Mouse (Mus musculus) embryonic facial prominence, embryonic 11.5 days (tissue): ENCODE measurements at regions not wholly inside any gene's neighbourhood (a gene's known extent, or its start where the extent isn't known, plus 50 kb on each side); places are given as distances from the start of the nearest gene placed in this dataset.

ENCODE experiments used
- ATAC-seq: fragments of 200-750 bp; cut with Nextera tagmentation; replicated peaks from 2 replicates; pipeline ENCODE4 v1.8.0; 2017; ENCODE audit warnings: low read depth; ENCODE audit not compliant: insufficient number of reproducible peaks, low FRiP score, low TSS enrichment
- DNase-seq: peaks from one replicate; pipeline ENCODE4 v3.0.0-alpha.2; 2015; ENCODE audit warnings: low spot score
- H3K27ac ChIP-seq: fragments of 300-500 bp; sonication (generic); replicated peaks from 2 replicates; pipeline ENCODE4 v1.5.1; 2014; ENCODE audit warnings: mild to moderate bottlenecking, low read depth, low read length, control low read depth
- H3K27me3 ChIP-seq: fragments of 300-500 bp; sonication (generic); 2 replicates; pipeline ENCODE4 v1.6.1; 2014; ENCODE audit warnings: mild to moderate bottlenecking, low read length, moderate library complexity, mixed read lengths; ENCODE audit not compliant: control insufficient read depth, insufficient read depth
- H3K36me3 ChIP-seq: fragments of 300-500 bp; sonication (generic); replicated peaks from 2 replicates; pipeline ENCODE4 v1.6.1; 2014; ENCODE audit warnings: low read depth, mild to moderate bottlenecking, low read length, moderate library complexity, mixed read lengths; ENCODE audit not compliant: control insufficient read depth, insufficient read depth
- H3K4me1 ChIP-seq: fragments of 300-500 bp; sonication (generic); 2 replicates; pipeline ENCODE4 v1.6.1; 2014; ENCODE audit warnings: low read length, mixed read lengths; ENCODE audit not compliant: control insufficient read depth, insufficient read depth
- H3K4me2 ChIP-seq: fragments of 300-500 bp; sonication (generic); 2 replicates; pipeline ENCODE4 v1.6.1; 2014; ENCODE audit warnings: low read depth, mild to moderate bottlenecking, control low read depth, low read length, moderate library complexity
- H3K4me3 ChIP-seq: fragments of 300-500 bp; sonication (generic); 2 replicates; pipeline ENCODE4 v1.5.1; 2014; ENCODE audit warnings: low read depth, low read length, control low read depth
- H3K9ac ChIP-seq: fragments of 300-500 bp; sonication (generic); replicated peaks from 2 replicates; pipeline ENCODE4 v1.6.1; 2014; ENCODE audit warnings: mild to moderate bottlenecking, control low read depth, low read length
- H3K9me3 ChIP-seq: fragments of 300-500 bp; sonication (generic); replicated peaks from 2 replicates; pipeline ENCODE4 v1.6.1; 2016; ENCODE audit warnings: mild to moderate bottlenecking, low read length, inconsistent platforms, mixed read lengths; ENCODE audit not compliant: control insufficient read depth
- WGBS: fragments of 180-500 bp; shearing (Covaris S2); extraction: QIAGEN DNeasy Blood & Tissue Kit; methylation state at CpG from one replicate; pipeline ENCODE4 v1.1.7; 2014; 5-methylcytosine and 5-hydroxymethylcytosine counted together

GRCm38 (mm10) chr7:36945024-36945815 is 247.3 kb downstream of the Tshz3 start:
- Histone ChIP-seq H3K4me2 (no peak overlapping the region), H3K4me3 (no peak overlapping the region), H3K9ac (no peak overlapping the region), H3K4me1 (no peaks in the 10 kb centered on the region), H3K36me3 (no peaks in the 10 kb centered on the region), H3K27ac (no peak overlapping the region), H3K9me3 (no peaks in the 10 kb centered on the region), H3K27me3 (no peaks in the 10 kb centered on the region)
- WGBS: 71% methylated on average over 14 of the region's 14 CpGs
- DNase-seq (no peak), ATAC-seq (no peak)

GRCm38 (mm10) chr7:36949511-36949910 is 251.6 kb downstream of the Tshz3 start:
- H3K9ac ChIP-seq: no peak overlapping the region
- ATAC-seq (no peak), DNase-seq (peak; percentile 25)
- no peaks in the 10 kb centered on the region for H3K9me3 ChIP-seq
- WGBS: 70% methylated on average over 10 of the region's 10 CpGs
- H3K27ac ChIP-seq: no peak overlapping the region
- H3K4me2 ChIP-seq: no peak overlapping the region
- no peaks in the 10 kb centered on the region for H3K4me1 ChIP-seq
- H3K36me3 ChIP-seq: no peaks in the 10 kb centered on the region
- no peak overlapping the region for H3K4me3 ChIP-seq
- H3K27me3 ChIP-seq: no peaks in the 10 kb centered on the region

GRCm38 (mm10) chr7:36955376-36955775 is 257.5 kb downstream of the Tshz3 start:
- ATAC-seq: no peak
- Histone ChIP-seq H3K36me3 (no peaks in the 10 kb centered on the region), H3K4me3 (no peak overlapping the region), H3K27ac (no peak overlapping the region), H3K9ac (no peak overlapping the region), H3K9me3 (no peaks in the 10 kb centered on the region; the same call in 1 of the 2 replicates), H3K4me2 (no peak overlapping the region), H3K27me3 (no peaks in the 10 kb centered on the region), H3K4me1 (no peaks in the 10 kb centered on the region)
- no peak for DNase-seq
- 69% methylated on average over 3 of the region's 3 CpGs for WGBS

DNA sequence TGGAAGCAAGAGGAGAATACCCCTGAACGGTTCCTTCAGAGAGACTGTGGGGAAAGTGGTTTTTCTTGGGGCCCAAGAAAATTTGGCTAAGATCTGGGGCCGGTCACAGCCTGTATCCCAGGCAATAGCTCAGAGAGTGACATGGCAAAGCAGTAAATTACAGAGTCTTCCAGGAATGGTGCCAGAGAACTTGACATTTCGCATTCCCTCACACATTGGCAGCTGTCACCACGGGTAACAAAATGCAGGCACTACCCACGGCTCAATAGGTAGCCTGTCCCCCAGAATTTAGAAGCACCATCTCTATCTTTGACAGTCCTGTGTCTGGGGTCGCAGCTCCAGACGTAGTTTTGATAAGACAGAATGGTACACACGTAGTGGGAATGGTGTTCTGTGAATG is 260.3 kb downstream of the Tshz3 start:
- Histone ChIP-seq H3K27ac (no peak overlapping the region), H3K36me3 (no peaks in the 10 kb centered on the region), H3K4me1 (no peaks in the 10 kb centered on the region), H3K4me2 (no peak overlapping the region), H3K4me3 (no peak overlapping the region), H3K27me3 (no peaks in the 10 kb centered on the region), H3K9ac (no peak overlapping the region), H3K9me3 (no peaks in the 10 kb centered on the region; the same call in 1 of the 2 replicates)
- ATAC-seq (no peak), DNase-seq (no peak)
- WGBS: 82% methylated on average over 8 of the region's 8 CpGs

DNA sequence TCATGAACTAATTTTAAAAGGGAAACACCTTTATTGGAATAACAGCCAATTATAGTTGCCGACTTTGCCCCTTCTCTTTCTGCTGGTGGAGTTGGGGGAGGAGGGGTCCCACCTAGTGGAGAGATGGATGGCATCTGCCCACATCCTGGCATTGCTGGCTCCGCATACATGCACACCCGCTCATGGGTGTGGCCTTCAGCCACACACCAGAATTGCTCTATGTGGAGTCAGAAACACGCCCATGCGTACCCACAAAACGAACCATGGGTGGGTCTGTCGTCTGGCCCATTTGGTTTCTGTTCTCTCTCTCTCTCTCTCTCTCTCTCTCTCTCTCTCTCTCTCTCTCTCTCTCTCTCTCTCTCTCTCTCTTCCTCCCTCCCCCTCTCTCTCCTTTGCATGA is 273.9 kb downstream of the Tshz3 start:
- H3K27ac ChIP-seq: no peak overlapping the region
- no peaks in the 10 kb centered on the region for H3K9me3 ChIP-seq
- DNase-seq: no peak
- no peak overlapping the region for H3K4me2 ChIP-seq
- H3K9ac ChIP-seq: no peak overlapping the region
- H3K36me3 ChIP-seq: no peaks in the 10 kb centered on the region
- WGBS: 80% methylated on average over 7 of the region's 7 CpGs
- no peak overlapping the region for H3K4me3 ChIP-seq
- ATAC-seq: no peak
- no peaks in the 10 kb centered on the region for H3K4me1 ChIP-seq
- no peaks in the 10 kb centered on the region for H3K27me3 ChIP-seq

DNA sequence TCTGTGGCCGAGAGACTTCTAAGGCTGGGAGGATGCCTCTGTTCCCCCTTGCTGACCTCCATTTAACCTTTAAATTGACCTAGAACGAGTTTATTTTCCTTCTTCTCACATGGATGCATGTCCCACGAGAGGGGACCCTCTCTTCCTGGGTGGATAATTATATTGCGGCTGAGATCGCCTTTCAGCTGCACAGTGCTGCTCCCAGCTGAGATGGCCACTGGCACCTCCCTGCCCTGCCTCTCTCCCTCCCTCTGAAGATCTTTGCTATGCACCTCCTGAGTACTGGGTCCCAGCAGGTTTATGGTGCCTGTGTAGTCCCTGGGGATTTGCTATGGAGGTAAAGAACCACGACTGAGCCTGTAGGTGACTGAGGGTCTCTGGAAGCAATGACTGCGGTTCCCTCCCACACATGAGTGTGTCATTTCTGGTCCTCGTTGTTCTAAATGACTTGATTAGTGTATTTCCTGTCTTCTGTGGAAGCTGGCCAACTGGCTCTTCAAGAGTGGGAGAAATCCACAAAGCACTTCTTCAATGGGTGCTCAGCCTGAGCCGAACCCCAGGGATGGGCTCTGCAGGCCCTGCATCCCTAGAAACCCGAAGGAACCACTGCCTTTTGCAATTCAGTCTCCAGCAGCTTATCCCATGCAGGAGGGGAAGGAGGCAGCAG is 275.9 kb downstream of the Tshz3 start:
- 33% methylated on average over 10 of the region's 10 CpGs for WGBS
- DNase-seq: no peak
- no peak overlapping the region for H3K4me3 ChIP-seq

GRCm38 (mm10) chr7:36974573-36974972 is 276.7 kb downstream of the Tshz3 start:
- H3K36me3 ChIP-seq: no peaks in the 10 kb centered on the region
- DNase-seq (peak; percentile 59), ATAC-seq (no peak)
- H3K4me2 ChIP-seq: no peak overlapping the region
- no peaks in the 10 kb centered on the region for H3K4me1 ChIP-seq
- H3K9me3 ChIP-seq: no peaks in the 10 kb centered on the region
- H3K4me3 ChIP-seq: no peak overlapping the region
- H3K27me3 ChIP-seq: no peaks in the 10 kb centered on the region
- WGBS: 47% methylated on average over 4 of the region's 4 CpGs
- no peak overlapping the region for H3K27ac ChIP-seq
- H3K9ac ChIP-seq: no peak overlapping the region

More for the DNA sequence above, 275.9 kb downstream of the Tshz3 start:
- no peaks in the 10 kb centered on the region for H3K36me3 ChIP-seq
- no peak for ATAC-seq
- H3K9me3 ChIP-seq: no peaks in the 10 kb centered on the region
- no peak overlapping the region for H3K27ac ChIP-seq
- H3K27me3 ChIP-seq: no peaks in the 10 kb centered on the region
- no peak overlapping the region for H3K9ac ChIP-seq
- H3K4me1 ChIP-seq: no peaks in the 10 kb centered on the region
- no peak overlapping the region for H3K4me2 ChIP-seq

GRCm38 (mm10) chr7:36975475-36975874 is 277.6 kb downstream of the Tshz3 start:
- ATAC-seq (no peak), DNase-seq (peak; percentile 38)
- Histone ChIP-seq H3K4me1 (no peaks in the 10 kb centered on the region), H3K4me3 (no peak overlapping the region), H3K27ac (no peak overlapping the region), H3K27me3 (no peaks in the 10 kb centered on the region), H3K4me2 (no peak overlapping the region), H3K9me3 (no peaks in the 10 kb centered on the region), H3K9ac (no peak overlapping the region), H3K36me3 (no peaks in the 10 kb centered on the region)
- WGBS: 23% methylated on average over 5 of the region's 5 CpGs
